Mouse (Mus musculus) hematopoietic stem cell, adult 5-6 weeks (primary cell): ENCODE measurements around the gene Haus3. TPM values are rescaled to one million over a fixed set of nuclear protein-coding genes. Genes with fewer than 3 reads are reported as not detected.
A peak's percentile ranks its signal among the peaks of the same experiment; 100 is the strongest.

Experiments used
- ATAC-seq, 2 experiments: fragments of 125-278 bp in 1 of 2; replicated peaks in 1 of 2; 2 replicates each; pipeline ENCODE4 v1.8.0; 2016 to 2017; ENCODE audit warnings: inconsistent platforms in 2 of 2, mild to moderate bottlenecking in 2 of 2, moderate number of reproducible peaks in 2 of 2, low read depth in 1 of 2, moderate TSS enrichment in 1 of 2; ENCODE audit not compliant: low FRiP score in 2 of 2, poor library complexity in 2 of 2, severe bottlenecking in 2 of 2, insufficient read depth in 1 of 2, low TSS enrichment in 1 of 2
- total RNA-seq: library from RNA; stranded (forward); fragments of 172-1452, 232-1000 nt; gene quantifications from 2 replicates; pipeline ENCODE4 v1.2.3, GENCODE M21; 2017

Haus3 gene
- total RNA-seq, 1 experiment from 2014 or later, result 173 TPM

- no peak for ATAC-seq
Measured at GRCm38 (mm10) chr5:34169954-34170353, 627 bp upstream of the Haus3 start.

GRCm38 (mm10) chr5:34167857-34168256 is 1.5 kb downstream of the Haus3 start:
- ATAC-seq, result no peak

- ATAC-seq, result no peak
Measured at GRCm38 (mm10) chr5:34165793-34166192, 3.5 kb downstream of the Haus3 start.

- ATAC-seq, result no peak
Measured at GRCm38 (mm10) chr5:34148476-34148875, 20.9 kb downstream of the Haus3 start.

- no peak for ATAC-seq
Measured at GRCm38 (mm10) chr5:34147554-34147953, 21.8 kb downstream of the Haus3 start.

GRCm38 (mm10) chr5:34139751-34140150 is 29.6 kb downstream of the Haus3 start:
- ATAC-seq, result peak; percentile 59 to 66; a peak in 3 of 4 replicates

GRCm38 (mm10) chr5:34132731-34133130 is 36.6 kb downstream of the Haus3 start:
- no peak for ATAC-seq

- no peak for ATAC-seq
Measured at GRCm38 (mm10) chr5:34124131-34124530, 45.2 kb downstream of the Haus3 start.

- ATAC-seq, result no peak
Measured at GRCm38 (mm10) chr5:34119121-34119856, 50.0 kb downstream of the Haus3 start.

GRCm38 (mm10) chr5:34105681-34106080 is 63.6 kb downstream of the Haus3 start:
- ATAC-seq, result no peak

Other genes starting within 250 kb of the Haus3 start
- 29.4 and 30.5 TPM in 2 replicates for gene Nelfa, start 233.1 kb downstream of the Haus3 start, total RNA-seq
- gene Gm1673, start 186.1 kb downstream of the Haus3 start, total RNA-seq, result 2.6 TPM in 1 of 2 replicates, not detected in the other
- 1.3 and 1.6 TPM in 2 replicates for gene Nat8l, start 173.5 kb downstream of the Haus3 start, total RNA-seq
- 2.9 TPM in 1 of 2 replicates, not detected in the other for gene Poln, start 79 bp downstream of the Haus3 start, total RNA-seq
- 29.2 and 40.0 TPM in 2 replicates for gene Mxd4, start 18.2 kb upstream of the Haus3 start, total RNA-seq
- gene Zfyve28, start 118.9 kb upstream of the Haus3 start, total RNA-seq, result 1.2 and 1.4 TPM in 2 replicates
- gene Cfap99, start 119.1 kb upstream of the Haus3 start, total RNA-seq, result not detected in 2 replicates
- 161 and 185 TPM in 2 replicates for gene Rnf4, start 166.8 kb upstream of the Haus3 start, total RNA-seq
- 41.8 and 46.6 TPM in 2 replicates for gene Fam193a, start 200.4 kb upstream of the Haus3 start, total RNA-seq